Mouse (Mus musculus) T-helper 1 cell (primary cell): ENCODE measurements around the gene Dusp7.

ENCODE experiments used
- in situ Hi-C: fragments of 300-600 bp; cut with MboI, MseI; formaldehyde crosslinking; loops from one replicate; pipeline ENCODE4 v1.15.1; 2025; ENCODE audit warnings: high pct_unique_total_duplicates

The Dusp7 gene

GRCm38 (mm10) chr9:106378045-106378444, 9.6 kb downstream of the Dusp7 start:
- in situ Hi-C loops: no loop called here

- in situ Hi-C loops: no loop called here
Measured at GRCm38 (mm10) chr9:106378753-106379152, 10.3 kb downstream of the Dusp7 start.

- in situ Hi-C loops: no loop called here
Measured at GRCm38 (mm10) chr9:106386181-106386864, 17.9 kb downstream of the Dusp7 start.

- in situ Hi-C loops: no loop called here
Measured at GRCm38 (mm10) chr9:106392828-106393527, 24.5 kb downstream of the Dusp7 start.

GRCm38 (mm10) chr9:106393548-106393947, 25.1 kb downstream of the Dusp7 start:
- in situ Hi-C loops: no loop called here

GRCm38 (mm10) chr9:106394649-106395602, 26.5 kb downstream of the Dusp7 start:
- in situ Hi-C loops: no loop called here

GRCm38 (mm10) chr9:106397733-106398132, 29.3 kb downstream of the Dusp7 start:
- in situ Hi-C loops: no loop called here

GRCm38 (mm10) chr9:106398667-106399311, 30.4 kb downstream of the Dusp7 start:
- in situ Hi-C loops: no loop called here

- in situ Hi-C loops: loop anchor here (25.0 kb wide), 1 partner anchor 738 kb away; no protein-coding TSS in a partner anchor
Measured at GRCm38 (mm10) chr9:106399808-106400207, 31.4 kb downstream of the Dusp7 start.

- in situ Hi-C loops: loop anchor here (25.0 kb wide), 1 partner anchor 740 kb away; no protein-coding TSS in a partner anchor
Measured at GRCm38 (mm10) chr9:106402149-106402548, 33.7 kb downstream of the Dusp7 start.

- in situ Hi-C loops: loop anchor here (25.0 kb wide), 1 partner anchor 740 kb away; no protein-coding TSS in a partner anchor
Measured at GRCm38 (mm10) chr9:106402607-106403375, 34.4 kb downstream of the Dusp7 start.

- in situ Hi-C loops: loop anchor here (25.0 kb wide), 1 partner anchor 743 kb away; no protein-coding TSS in a partner anchor
Measured at GRCm38 (mm10) chr9:106405275-106405674, 36.8 kb downstream of the Dusp7 start.

- in situ Hi-C loops: loop anchor here (25.0 kb wide), 1 partner anchor 744 kb away; no protein-coding TSS in a partner anchor
Measured at GRCm38 (mm10) chr9:106406443-106407078, 38.1 kb downstream of the Dusp7 start.

GRCm38 (mm10) chr9:106409096-106409495, 40.7 kb downstream of the Dusp7 start:
- in situ Hi-C loops: loop anchor here (25.0 kb wide), 1 partner anchor 747 kb away; no protein-coding TSS in a partner anchor

GRCm38 (mm10) chr9:106410086-106410650, 41.7 kb downstream of the Dusp7 start:
- in situ Hi-C loops: loop anchor here (25.0 kb wide), 1 partner anchor 748 kb away; no protein-coding TSS in a partner anchor

- in situ Hi-C loops: loop anchor here (25.0 kb wide), 1 partner anchor 749 kb away; no protein-coding TSS in a partner anchor
Measured at GRCm38 (mm10) chr9:106411091-106411594, 42.7 kb downstream of the Dusp7 start.

- in situ Hi-C loops: loop anchor here (25.0 kb wide), 1 partner anchor 749 kb away; no protein-coding TSS in a partner anchor
Measured at GRCm38 (mm10) chr9:106411729-106412128, 43.3 kb downstream of the Dusp7 start.

GRCm38 (mm10) chr9:106412210-106412609, 43.8 kb downstream of the Dusp7 start:
- in situ Hi-C loops: loop anchor here (25.0 kb wide), 1 partner anchor 750 kb away; no protein-coding TSS in a partner anchor

GRCm38 (mm10) chr9:106413606-106414005, 45.2 kb downstream of the Dusp7 start:
- in situ Hi-C loops: loop anchor here (25.0 kb wide), 1 partner anchor 751 kb away; no protein-coding TSS in a partner anchor
